Mouse (Mus musculus) CD4-positive naive resting alpha-beta T cell, adult 57 days (primary cell): ENCODE measurements around the gene Cox4i2. TPM values are rescaled to one million over a fixed set of nuclear protein-coding genes. Genes with fewer than 3 reads are reported as not detected.

ENCODE experiments used
- total RNA-seq: library from RNA; stranded (reverse); gene quantifications from one replicate; pipeline ENCODE4 v1.2.4, GENCODE M21; 2023

The Cox4i2 gene
- total RNA-seq: not detected

GRCm38 (mm10) chr2:152753944-152754711 lies at the start of gene Cox4i2:
Cox4i2 (plus strand) TSS chr2:152754173.

GRCm38 (mm10) chr2:152736090-152736601 lies 17.8 kb upstream of the Cox4i2 start, which contains the start of gene Id1:
Id1 (plus strand) TSS chr2:152736251.

Other genes with a start within 250 kb of the Cox4i2 start
- gene Defb26, start 242.5 kb upstream of the Cox4i2 start, total RNA-seq: not detected
- not detected for gene Defb28, start 235.9 kb upstream of the Cox4i2 start, total RNA-seq
- gene Defb29, start 214.1 kb upstream of the Cox4i2 start, total RNA-seq: not detected
- not detected for gene Gm17416, start 184.8 kb upstream of the Cox4i2 start, total RNA-seq
- not detected for gene Defb21, start 181.4 kb upstream of the Cox4i2 start, total RNA-seq
- not detected for gene Defb19, start 173.9 kb upstream of the Cox4i2 start, total RNA-seq
- gene Defb45, start 154.8 kb upstream of the Cox4i2 start, total RNA-seq: not detected
- not detected for gene Defb36, start 149.8 kb upstream of the Cox4i2 start, total RNA-seq
- gene Defb25, start 131.1 kb upstream of the Cox4i2 start, total RNA-seq: not detected
- gene Rem1, start 127.2 kb upstream of the Cox4i2 start, total RNA-seq: not detected
- gene H13, start 84.7 kb upstream of the Cox4i2 start, total RNA-seq: 151 TPM
- 28.4 TPM for gene Mcts2, start 67.1 kb upstream of the Cox4i2 start, total RNA-seq
- gene Id1, start 17.9 kb upstream of the Cox4i2 start, total RNA-seq: 2.8 TPM
- 22.7 TPM for gene Bcl2l1, start 77.6 kb downstream of the Cox4i2 start, total RNA-seq
- gene Tpx2, start 93.8 kb downstream of the Cox4i2 start, total RNA-seq: 0.30 TPM
- not detected for gene Mylk2, start 157.2 kb downstream of the Cox4i2 start, total RNA-seq
- not detected for gene Foxs1, start 179.0 kb downstream of the Cox4i2 start, total RNA-seq
- gene Dusp15, start 197.5 kb downstream of the Cox4i2 start, total RNA-seq: not detected
- gene Ttll9, start 208.3 kb downstream of the Cox4i2 start, total RNA-seq: not detected